Mouse (Mus musculus): Measurements from ENCODE around the gene Crybg2. TPM values are rescaled to one million over a fixed set of nuclear protein-coding genes. Genes with fewer than 3 reads are reported as not detected.

Crybg2 gene
- polyA plus RNA-seq (2012; ENCODE audit: insufficient read depth, low replicate concordance): not detected in 2 replicates

DNA sequence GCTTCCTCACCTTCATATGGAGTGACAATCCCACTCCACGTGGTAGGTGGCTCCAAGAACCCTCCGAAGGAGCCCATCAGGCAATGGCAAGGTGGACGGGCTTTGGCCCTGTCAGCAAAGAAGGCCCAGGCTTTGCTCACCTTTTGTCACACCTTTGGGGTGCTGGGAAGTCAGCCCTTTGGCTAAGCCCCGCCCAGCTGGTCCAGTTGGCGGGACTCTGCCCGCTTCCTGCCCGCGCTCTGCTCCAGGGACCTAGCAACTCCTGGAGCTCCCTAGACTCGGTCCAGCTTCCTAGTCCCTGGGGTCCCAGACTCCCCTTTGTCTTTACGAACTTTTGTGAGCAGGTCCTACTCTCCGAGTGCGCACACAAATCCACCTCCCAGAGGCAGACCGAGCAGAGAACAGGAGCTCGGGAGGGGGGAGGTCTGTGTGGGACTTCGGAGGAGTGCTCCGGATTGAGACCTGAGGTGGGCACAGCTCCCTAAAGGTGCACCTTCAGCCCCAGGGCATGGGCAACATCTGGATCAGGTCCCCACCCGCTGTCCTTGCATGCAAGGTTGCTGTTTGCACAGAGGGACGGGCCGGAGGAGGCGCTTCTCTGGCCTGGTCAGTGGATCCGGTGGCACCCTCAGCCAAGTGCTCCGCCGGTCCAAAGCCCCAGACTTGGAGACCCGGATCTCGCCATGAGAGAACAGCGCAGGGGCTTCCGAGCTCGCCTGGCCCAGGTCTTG, at the start of gene Crybg2:
Crybg2 (plus strand) TSS at position 681 of the 731 bp plus-strand sequence.
- H3K4me1 ChIP-seq: peaks cover 10% of the 10 kb centered on the region
- H3K4me3 ChIP-seq (replicated peaks): no peak within 1 kb of the TSS
- H3K9me3 ChIP-seq: 0 out of 2 replicates have a peak, but pooled peaks cover 3% of the 10 kb centered on the region
- no peak for TF ChIP-seq FLI1 (IDR thresholded peaks at IDR 0.05; ENCODE audit: low read length)
- no peak for TF ChIP-seq GATA1 (IDR thresholded peaks at IDR 0.05; ENCODE audit: borderline replicate concordance, low read length)
- no peaks in the 10 kb centered on the region for H3K36me3 ChIP-seq (replicated peaks; ENCODE audit: low read length)
- peaks cover 72% of the 10 kb centered on the region for H3K27me3 ChIP-seq (replicated peaks)

GRCm38 (mm10) chr4:134011450-134012414, 48.9 kb upstream of the Crybg2 start:
- TF ChIP-seq GATA1 (IDR thresholded peaks at IDR 0.05; ENCODE audit: borderline replicate concordance, low read length) (no peak), FLI1 (IDR thresholded peaks at IDR 0.05; ENCODE audit: low read length) (no peak)
- no peaks in the 10 kb centered on the region for H3K36me3 ChIP-seq (replicated peaks; ENCODE audit: low read length)
- H3K9me3 ChIP-seq: no peaks in the 10 kb centered on the region
- H3K27me3 ChIP-seq (replicated peaks): peaks cover 64% of the 10 kb centered on the region
- 0 out of 2 replicates have a peak, but pooled peaks cover 7% of the 10 kb centered on the region for H3K4me1 ChIP-seq
- H3K4me3 ChIP-seq (replicated peaks): no peak overlapping the region

- H3K4me3 ChIP-seq (replicated peaks): no peak overlapping the region
- TF ChIP-seq GATA1 (IDR thresholded peaks at IDR 0.05; ENCODE audit: borderline replicate concordance, low read length): no peak
- no peak for TF ChIP-seq FLI1 (IDR thresholded peaks at IDR 0.05; ENCODE audit: low read length)
- peaks cover 19% of the 10 kb centered on the region for H3K4me1 ChIP-seq
- no peaks in the 10 kb centered on the region for H3K9me3 ChIP-seq
- no peaks in the 10 kb centered on the region for H3K36me3 ChIP-seq (replicated peaks; ENCODE audit: low read length)
- H3K27me3 ChIP-seq (replicated peaks): peaks cover 72% of the 10 kb centered on the region
Measured at GRCm38 (mm10) chr4:134012858-134013528, 47.6 kb upstream of the Crybg2 start.

DNA sequence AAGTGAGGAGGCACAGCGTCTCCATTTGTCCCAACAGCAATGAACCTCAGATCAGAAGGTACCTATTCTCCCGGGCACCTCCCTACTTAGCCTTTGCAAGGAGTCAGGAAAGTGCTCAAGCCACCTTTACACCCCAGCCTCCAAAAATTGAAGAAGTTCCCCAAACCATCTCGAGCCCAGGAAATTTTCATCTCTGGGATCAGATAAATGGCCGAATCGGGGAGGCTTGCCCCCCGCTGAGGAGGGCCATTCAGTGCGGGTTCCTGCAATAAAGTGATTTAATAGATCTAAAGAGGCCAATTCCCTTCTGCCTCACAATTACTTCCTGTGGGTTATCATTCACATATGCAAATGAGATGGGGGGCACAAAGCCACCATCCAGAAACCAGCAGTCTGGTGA, 44.4 kb upstream of the Crybg2 start:
- peaks cover 81% of the 10 kb centered on the region for H3K27me3 ChIP-seq (replicated peaks)
- no peak for TF ChIP-seq GATA1 (IDR thresholded peaks at IDR 0.05; ENCODE audit: borderline replicate concordance, low read length)
- TF ChIP-seq FLI1 (IDR thresholded peaks at IDR 0.05; ENCODE audit: low read length): no peak

GRCm38 (mm10) chr4:134016767-134017166, 43.8 kb upstream of the Crybg2 start:
- Histone ChIP-seq H3K4me1 (peaks cover 25% of the 10 kb centered on the region), H3K9me3 (0 out of 2 replicates have a peak, but pooled peaks cover 3% of the 10 kb centered on the region), H3K4me3 (replicated peaks) (no peak overlapping the region), H3K27me3 (replicated peaks) (peaks cover 78% of the 10 kb centered on the region), H3K36me3 (replicated peaks; ENCODE audit: low read length) (no peaks in the 10 kb centered on the region)
- TF ChIP-seq GATA1 (IDR thresholded peaks at IDR 0.05; ENCODE audit: borderline replicate concordance, low read length) (no peak), FLI1 (IDR thresholded peaks at IDR 0.05; ENCODE audit: low read length) (no peak)

More for the DNA sequence above, 44.4 kb upstream of the Crybg2 start:
- Histone ChIP-seq H3K9me3 (0 out of 2 replicates have a peak, but pooled peaks cover 3% of the 10 kb centered on the region), H3K4me3 (replicated peaks) (no peak overlapping the region), H3K36me3 (replicated peaks; ENCODE audit: low read length) (no peaks in the 10 kb centered on the region), H3K4me1 (peaks cover 25% of the 10 kb centered on the region)

- 0 out of 2 replicates have a peak, but pooled peaks cover 3% of the 10 kb centered on the region for H3K9me3 ChIP-seq
- H3K36me3 ChIP-seq (replicated peaks; ENCODE audit: low read length): no peaks in the 10 kb centered on the region
- peaks cover 21% of the 10 kb centered on the region for H3K4me1 ChIP-seq
- peaks cover 72% of the 10 kb centered on the region for H3K27me3 ChIP-seq (replicated peaks)
- TF ChIP-seq GATA1 (IDR thresholded peaks at IDR 0.05; ENCODE audit: borderline replicate concordance, low read length) (no peak), FLI1 (IDR thresholded peaks at IDR 0.05; ENCODE audit: low read length) (no peak)
- no peak overlapping the region for H3K4me3 ChIP-seq (replicated peaks)
Measured at GRCm38 (mm10) chr4:134017201-134017865, 43.3 kb upstream of the Crybg2 start.

GRCm38 (mm10) chr4:134018038-134018778, 42.4 kb upstream of the Crybg2 start:
- no peak overlapping the region for H3K4me3 ChIP-seq (replicated peaks)
- TF ChIP-seq FLI1 (IDR thresholded peaks at IDR 0.05; ENCODE audit: low read length) (no peak), GATA1 (IDR thresholded peaks at IDR 0.05; ENCODE audit: borderline replicate concordance, low read length) (no peak)
- H3K27me3 ChIP-seq (replicated peaks): peaks cover 65% of the 10 kb centered on the region
- H3K36me3 ChIP-seq (replicated peaks; ENCODE audit: low read length): no peaks in the 10 kb centered on the region
- 0 out of 2 replicates have a peak, but pooled peaks cover 3% of the 10 kb centered on the region for H3K9me3 ChIP-seq
- peaks cover 19% of the 10 kb centered on the region for H3K4me1 ChIP-seq

DNA sequence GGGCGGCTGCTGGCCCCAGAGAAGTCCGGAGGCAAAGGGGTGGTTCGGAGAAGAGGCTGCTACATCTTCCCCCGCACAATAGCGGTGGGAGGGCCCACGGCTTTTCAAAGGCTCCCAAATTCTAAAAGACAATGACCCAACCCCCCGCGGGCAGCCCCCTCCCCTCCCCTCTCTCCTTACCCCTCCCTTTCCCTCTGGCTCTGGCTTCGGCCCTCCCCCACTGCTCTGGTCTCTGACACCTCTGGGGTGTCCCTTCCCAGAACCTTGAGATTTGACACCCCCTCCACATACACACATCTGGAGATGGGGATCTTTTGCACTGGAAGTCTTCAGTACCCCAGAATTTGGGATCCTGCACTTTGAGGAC, 41.9 kb upstream of the Crybg2 start, which contains the start of gene Lin28a:
Lin28a (minus strand) TSS at position 63 of the 367 bp plus-strand sequence.
- H3K4me3 ChIP-seq (replicated peaks): no peak within 1 kb of the TSS
- peaks cover 68% of the 10 kb centered on the region for H3K27me3 ChIP-seq (replicated peaks)

More for the DNA sequence above, 41.9 kb upstream of the Crybg2 start, which contains the start of gene Lin28a:
- TF ChIP-seq GATA1 (IDR thresholded peaks at IDR 0.05; ENCODE audit: borderline replicate concordance, low read length): no peak
- TF ChIP-seq FLI1 (IDR thresholded peaks at IDR 0.05; ENCODE audit: low read length): no peak
- peaks cover 19% of the 10 kb centered on the region for H3K4me1 ChIP-seq
- 0 out of 2 replicates have a peak, but pooled peaks cover 3% of the 10 kb centered on the region for H3K9me3 ChIP-seq
- no peaks in the 10 kb centered on the region for H3K36me3 ChIP-seq (replicated peaks; ENCODE audit: low read length)
